Mouse (Mus musculus) heart, postnatal 4 days (tissue): Measurements from ENCODE around the gene Galntl5. TPM values are rescaled to one million over a fixed set of nuclear protein-coding genes. Genes with fewer than 3 reads are reported as not detected.
"Not testable (repeated sequence)": the region's sequence is repeated elsewhere in the genome, so short reads cannot be mapped to it uniquely, and the experiment has no call there.

Source experiments
- DNase-seq: peaks from one replicate; pipeline ENCODE4 v3.0.0; 2021
- total RNA-seq, 2 experiments: library from RNA; stranded (reverse); gene quantifications; 2 replicates each; pipeline ENCODE4 v1.2.3; 2021

Gene Galntl5
- total RNA-seq = not detected

DNA sequence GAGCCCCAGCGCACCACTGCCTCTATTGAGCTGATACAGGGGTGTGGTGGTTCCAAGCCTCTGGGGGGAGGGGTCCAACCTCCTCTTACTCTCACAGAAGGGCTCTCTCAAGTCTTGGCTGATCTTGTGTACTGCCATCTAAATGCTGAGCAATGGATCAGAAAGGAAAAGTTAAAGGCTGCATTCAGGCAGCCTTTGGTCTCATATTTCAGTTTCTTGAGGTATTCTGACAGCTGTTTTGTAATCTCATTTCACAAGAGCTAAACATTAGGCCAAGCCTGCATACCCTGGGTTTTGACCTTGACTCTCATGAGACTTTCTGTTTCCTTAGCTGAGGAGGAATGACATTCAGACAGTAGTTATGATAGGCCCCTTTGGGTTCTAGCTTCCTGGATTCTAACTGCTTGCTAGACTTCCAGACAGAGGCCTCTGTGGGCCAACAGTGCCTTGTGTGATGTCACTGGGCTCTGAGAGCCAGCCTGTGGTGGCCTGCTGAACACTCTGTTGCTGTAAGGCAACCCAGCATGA, at the start of gene Galntl5:
TSS of gene Galntl5 (plus strand) at position 457 of the 528 bp plus-strand sequence.
- no peak for DNase-seq

DNA sequence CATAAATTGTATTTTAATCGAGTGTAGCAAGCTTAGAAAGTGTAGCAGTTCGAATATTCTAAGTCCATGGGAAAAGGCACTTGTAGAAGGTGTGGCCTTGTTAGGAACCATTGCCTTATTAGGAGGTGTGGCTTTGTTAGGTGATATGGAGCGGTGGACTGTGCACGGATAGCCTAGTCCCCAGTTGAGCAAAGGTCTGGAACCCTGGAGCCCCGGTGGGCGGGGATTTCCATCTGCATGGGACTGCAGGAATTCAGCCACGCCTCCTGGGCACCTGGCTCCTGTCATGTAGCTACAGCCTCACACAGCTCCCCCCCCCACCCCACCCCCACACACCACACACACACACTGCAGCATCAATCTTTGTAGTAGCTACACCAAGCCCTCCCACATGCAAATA, 34.6 kb upstream of the Galntl5 start:
- DNase-seq = no peak

DNA sequence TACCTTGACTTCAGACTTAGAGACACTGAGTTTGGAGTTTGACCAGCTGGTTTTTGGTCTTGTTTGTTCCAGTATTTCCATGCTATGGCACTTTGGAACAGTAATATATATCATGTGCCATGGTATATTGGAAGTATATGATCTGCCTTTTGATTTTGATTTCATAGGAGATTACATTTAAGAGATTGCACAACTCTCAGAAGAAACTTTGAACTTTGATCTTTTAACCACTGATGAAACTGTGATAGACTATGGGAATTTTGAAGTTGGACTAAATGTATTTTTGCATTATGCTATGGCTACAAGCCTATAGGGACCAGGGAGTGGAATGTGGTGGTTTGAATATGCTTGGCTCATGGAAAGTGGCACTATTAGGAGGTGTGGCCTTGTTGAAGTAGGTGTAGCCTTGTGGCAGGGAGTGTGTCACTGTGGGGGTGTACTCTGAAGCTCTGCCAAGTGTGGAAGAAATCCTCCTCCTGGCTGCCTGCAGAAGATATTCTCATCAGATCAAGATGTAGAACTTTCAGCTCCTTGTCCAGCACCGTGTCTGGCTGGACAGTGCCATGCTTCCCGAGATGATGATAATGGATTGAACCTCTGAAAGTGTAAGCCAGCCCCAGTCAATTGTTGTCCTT, 31.8 kb upstream of the Galntl5 start:
- no peak for DNase-seq

DNA sequence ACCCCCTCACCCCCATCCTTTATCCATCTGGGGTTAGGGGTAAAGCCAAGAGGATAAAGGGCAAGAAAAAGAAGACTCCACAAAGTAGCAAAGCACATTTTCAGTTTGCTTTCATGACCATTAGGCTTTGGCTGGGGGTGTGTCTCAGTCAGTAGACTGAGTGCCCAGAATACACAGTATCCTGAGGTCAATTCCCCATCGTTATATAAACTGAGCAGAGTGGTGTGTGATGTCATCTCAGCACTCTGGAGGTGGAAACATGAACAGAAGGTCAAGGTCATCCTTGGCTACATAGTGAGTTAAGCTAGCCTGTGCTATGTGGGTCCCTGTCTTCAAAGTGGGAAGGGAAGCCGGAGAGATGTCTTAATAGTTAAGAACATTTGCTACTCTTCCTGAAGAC, 27.8 kb upstream of the Galntl5 start:
- DNase-seq = no peak

DNA sequence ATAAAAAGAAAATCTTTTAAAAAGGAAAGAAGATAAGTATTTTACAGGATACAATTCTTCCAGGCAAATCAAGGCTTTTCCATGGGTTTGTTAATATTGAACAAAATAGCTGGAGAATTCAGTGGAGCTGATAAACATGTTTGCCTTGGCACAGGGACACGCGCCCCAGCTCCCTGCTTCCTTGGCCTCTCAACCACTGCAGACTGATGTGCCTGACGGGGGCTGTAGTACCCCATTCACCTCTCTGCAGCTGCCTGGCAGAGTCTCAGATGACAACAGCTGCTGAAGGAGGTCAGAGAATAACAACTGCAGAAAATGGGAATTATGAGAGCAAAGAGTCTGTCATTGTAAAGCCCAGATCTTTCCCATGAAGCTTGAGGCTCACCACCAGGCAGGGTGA, 27.3 kb upstream of the Galntl5 start:
- DNase-seq = peak; percentile 14

DNA sequence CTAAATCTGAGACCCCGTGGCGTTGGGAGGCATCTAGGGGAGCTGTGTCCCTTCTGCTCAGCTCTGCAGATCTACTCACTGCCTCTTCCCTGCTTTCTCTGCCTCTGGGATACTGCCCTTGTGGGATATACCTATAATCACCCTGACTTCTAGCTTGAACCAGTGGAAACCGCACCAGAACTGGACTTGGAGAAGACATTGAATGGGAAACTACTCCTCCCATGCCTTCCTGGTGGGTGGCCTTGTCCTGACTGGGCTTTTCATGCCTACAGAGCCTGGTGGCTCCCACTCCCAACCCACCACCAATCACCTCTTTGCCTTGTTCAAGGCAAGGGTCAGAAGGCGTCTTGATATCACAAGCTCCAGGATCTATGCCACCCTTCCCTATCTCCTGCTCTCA, 26.4 kb upstream of the Galntl5 start:
- no peak for DNase-seq

DNA sequence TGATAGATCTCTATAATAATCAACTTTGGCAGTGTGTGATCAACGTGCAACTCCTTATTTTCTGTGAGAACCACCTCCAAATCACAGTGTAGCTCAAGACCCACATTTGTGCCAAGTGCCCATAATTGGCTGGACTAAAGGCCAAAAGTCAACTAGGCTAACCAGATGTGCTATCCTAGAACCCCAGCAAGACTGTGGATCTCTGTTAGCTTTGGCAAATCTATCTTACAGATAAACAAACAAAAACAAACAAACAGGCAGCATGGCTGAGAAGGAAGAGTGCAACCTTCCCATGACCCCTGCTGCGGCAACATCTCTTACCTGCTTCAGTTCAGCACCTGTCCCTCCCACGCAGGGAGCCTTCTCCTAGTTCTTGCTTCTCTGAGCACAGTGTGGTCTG, 25.9 kb upstream of the Galntl5 start:
- no peak for DNase-seq

DNA sequence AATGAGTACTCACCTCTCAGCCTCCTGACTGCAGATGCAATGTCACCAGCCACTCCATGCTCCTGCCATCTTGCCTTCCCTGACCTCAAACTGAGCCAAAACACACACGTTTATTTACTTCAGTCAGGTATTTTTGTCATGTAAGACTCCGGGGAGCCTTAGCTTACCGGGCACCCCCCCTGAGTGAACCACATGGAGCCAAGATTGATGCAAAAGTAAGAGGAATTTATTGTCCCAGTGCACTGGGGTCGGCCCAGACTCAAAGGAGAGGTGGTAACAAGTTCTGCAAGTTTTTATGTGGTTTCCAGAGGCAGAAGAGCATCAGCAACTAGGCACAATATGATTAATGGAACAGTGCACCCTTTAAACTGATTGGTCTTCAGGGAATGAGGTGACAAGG, 24.1 kb upstream of the Galntl5 start:
- no peak for DNase-seq

DNA sequence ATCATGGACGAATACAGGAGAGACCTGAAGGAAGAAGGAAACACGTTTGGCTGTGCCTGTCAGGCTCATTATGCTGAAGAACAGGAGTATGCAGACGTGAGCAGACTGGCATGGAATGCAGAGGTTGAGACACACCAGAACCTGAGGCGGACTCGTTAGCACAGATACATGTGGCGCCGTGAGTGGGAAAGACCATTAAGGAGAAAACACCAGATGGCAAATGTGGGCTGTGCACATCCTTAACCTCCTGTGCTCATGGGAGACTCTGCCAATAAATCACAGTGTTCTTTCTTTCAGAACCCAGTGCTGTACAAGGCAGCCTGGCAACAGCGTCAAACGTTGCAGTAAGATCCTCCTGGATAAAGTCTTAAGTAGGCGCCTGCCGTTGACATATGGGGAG, 20.7 kb upstream of the Galntl5 start:
- DNase-seq = no peak

DNA sequence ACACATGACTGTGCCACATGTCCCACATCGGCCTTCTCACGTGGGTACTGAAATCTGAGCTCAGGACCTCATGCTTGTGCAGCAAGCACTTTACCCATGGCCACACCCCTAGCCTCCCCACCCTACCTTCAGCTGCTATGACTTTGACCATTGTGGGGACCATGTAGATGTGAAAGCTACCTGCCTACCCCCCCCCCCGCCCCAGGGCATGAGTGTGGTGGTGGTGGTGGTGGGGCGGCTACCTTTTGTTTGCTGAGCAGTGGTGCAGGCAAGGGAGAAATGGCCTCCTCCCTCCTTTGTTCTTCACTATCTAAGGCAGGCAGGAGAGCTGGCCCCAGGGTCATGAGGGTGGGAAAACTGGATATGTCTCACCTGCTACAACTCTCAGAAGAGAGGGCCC, 18.3 kb upstream of the Galntl5 start:
- no peak for DNase-seq

DNA sequence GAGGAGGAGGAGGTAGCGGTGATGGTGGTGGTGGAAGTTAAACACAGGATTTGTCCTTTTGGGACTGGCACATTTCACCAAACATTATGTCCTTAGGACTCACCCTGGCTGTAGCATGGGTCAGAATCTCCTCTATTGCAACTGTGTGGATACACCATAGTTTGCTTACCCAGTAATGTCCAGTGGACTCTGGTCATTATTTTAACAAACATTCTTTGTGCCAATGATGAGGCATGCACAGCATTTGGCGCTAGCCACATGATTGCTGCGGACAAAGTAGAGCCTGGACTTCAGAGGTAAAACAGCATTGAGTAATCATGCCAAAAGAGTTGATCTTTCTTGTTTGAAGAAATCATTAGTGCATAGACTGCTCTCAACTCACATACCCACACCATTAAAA, 17.3 kb upstream of the Galntl5 start:
- no peak for DNase-seq

DNA sequence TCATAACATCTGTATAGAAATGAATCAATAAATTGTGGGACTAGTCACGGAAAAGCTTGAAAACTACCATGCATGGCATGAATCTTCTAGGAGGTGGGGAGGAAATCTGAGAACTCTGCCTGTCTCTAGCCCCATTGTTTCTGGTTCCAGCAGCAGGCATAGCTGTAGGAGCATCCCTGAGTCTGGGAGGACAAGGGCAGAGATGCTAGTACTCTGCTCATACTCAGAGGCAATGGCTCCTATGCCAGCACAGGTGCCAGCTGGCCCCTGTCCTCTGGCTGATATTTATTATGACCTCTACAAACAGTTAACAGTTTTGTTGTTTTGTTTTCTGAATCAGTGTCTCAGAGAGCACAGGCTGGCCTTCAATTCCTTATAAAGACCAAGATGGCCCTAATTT, 16.9 kb upstream of the Galntl5 start:
- DNase-seq = no peak

DNA sequence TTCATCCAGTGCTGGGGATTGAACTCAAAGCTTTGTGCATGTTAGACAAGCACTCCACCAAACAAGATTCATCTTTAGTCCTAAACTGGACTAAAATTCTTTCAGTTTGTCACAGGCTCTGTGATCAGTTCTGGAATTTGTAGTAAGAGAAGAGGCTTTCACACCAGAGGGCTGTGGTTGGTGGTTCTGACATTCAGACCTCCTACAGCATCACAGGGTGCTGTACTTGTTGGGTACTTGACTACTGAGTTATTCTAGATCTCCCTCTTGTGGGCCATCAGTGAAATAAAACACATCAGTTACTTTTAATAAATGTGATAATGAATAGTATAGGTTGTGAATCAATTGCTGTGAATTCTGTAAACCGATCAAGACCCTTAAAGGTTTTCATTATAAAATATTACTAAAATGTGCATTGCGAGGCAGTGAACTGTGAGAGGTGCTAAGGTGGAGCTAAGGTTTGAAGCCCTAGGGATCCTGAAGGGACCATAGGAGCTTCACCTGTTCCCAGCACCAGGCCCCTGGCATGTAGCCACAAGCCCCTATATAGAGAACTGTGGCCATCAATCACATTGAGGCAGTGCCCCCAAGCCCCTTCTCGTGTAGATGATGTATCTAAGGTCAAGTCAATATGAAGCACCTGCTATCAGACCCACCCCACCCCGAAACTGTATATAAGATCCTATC, 16.0 kb upstream of the Galntl5 start:
- DNase-seq = no peak

DNA sequence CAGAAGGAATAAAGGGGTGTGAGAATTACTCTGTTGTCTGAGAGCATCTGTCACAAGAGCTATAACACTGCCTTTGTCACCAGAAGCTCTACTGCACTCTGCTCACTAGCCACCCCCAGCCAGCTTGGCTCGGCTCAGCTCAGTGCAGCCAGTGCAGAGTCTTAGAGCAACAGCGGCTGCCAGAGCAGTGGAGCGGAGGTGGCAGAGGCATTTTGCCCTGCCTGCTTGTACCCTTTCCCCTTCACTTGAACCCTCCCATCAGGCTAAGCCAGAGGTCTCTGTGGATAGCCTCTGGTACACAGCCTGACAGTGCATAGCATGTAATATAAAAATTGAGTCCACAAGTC, 15.5 kb upstream of the Galntl5 start:
- no peak for DNase-seq

DNA sequence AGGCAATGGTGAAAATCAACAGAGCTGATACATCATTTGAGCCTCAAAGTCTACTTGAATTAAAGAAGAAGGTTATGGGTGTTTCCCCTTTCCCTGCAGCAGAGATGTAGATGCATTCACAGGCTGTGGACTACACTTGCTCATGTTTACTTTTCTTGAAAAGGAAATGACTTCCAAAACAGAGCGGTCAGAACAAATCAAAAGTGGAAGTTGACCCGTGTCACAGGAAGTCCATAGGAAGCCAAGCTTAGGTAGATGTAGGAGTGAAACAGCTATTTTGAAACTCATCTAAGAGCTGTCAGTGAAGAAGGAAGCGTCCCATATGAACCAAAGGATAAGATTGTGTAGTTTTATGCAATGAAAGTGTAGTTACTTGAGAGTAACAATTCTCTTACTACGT, 14.6 kb upstream of the Galntl5 start:
- DNase-seq = no peak

DNA sequence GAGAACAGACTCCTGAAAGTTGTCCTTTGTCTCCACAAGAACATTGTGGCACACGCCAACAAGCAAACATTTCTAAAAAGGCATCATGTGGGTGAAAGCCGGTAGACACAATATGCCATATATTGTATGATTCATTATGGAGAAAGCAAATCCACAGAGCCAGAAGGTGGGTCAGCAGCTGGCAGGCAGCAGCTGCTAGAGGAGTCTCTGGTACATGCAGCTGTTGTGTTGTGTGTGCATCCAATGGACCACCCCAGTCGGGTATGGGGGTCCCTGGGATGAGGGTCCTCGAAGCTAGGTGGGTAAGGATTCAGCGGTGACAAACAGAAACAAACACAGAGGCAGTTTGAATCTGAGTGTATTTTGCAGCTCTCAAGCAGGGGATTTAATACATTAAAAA, 3.3 kb upstream of the Galntl5 start:
- DNase-seq = not testable (repeated sequence)

DNA sequence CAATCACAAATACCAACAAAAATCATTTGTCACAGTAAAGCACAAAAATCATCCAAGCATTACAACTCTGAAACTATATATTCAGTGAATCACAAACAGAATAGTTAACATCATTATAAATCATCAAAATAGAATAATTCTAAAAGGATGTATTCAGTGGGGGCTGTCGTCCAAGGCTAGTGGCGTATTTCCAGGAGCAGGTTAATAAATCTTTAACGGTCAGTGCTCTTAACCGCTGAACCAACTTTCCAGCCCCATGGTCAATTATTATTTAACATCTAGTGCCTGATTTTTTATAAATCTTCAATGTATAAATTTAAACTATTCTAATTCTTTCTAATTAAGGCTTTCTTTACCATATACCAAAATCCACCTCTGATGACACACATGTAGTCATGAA, 2.7 kb upstream of the Galntl5 start:
- not testable (repeated sequence) for DNase-seq

DNA sequence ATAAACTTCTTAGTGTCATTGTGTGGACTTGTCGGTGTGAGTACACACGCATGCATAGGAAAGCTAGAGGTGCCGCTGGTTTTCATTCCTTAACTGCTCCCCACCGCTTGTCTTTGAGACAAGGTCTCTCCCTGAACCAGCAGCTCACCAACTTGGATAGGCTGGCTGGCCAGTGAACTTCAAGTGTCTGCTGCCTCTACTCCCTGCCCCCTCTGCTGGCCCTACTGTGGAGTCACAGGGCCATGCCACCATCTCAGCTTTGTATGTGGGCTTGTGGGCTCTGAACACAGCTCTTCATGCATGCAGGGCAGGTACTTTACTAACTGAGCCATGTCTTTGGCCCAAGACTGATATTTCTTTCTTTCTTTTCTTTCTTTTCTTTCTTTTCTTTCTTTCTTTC, 2.0 kb upstream of the Galntl5 start:
- no peak for DNase-seq

DNA sequence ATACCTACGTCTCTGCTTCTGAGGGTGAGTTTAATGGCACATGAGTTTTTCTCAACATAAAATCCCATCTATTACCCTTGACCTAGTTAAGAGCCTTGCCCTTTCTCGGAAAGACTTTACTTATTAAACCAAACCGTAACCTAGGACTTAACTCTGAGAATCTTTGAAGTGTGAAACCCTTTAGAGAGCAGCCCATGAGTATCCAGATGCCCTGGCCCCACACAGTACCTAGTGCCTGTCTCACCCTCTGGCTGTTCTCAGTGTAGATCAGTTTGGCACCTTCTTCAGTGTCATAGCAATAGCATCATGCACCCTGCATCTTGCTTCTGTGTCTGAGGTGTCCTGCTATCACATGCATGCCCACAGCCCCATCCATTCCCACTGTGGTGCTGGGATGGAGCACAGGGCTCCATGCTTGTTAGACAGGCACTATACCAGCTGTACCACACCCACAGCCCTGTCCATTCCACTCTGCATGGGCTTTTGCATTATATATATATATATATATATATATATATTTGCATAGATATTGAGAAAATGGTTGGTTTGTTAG, 1.2 kb upstream of the Galntl5 start:
- DNase-seq = no peak

DNA sequence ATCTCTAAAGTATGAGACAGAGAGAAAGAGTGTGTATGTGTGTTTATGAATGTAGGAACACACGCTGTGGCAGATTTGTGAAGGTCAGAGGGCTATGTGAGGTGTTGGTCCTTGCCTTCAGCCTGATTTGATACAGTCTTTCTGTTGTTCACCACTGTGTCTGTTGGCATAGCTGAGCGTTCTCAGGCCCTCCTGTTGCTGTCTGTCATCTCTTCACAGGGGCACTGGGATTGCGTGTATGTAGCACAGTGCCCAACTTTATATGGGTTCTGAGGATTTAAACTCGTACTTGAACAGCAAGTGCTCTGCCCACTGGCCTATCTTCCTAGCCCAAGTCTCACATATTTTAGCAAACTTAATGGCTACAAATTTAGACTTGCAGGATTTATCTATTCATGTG, 2.3 kb downstream of the Galntl5 start:
- no peak for DNase-seq

DNA sequence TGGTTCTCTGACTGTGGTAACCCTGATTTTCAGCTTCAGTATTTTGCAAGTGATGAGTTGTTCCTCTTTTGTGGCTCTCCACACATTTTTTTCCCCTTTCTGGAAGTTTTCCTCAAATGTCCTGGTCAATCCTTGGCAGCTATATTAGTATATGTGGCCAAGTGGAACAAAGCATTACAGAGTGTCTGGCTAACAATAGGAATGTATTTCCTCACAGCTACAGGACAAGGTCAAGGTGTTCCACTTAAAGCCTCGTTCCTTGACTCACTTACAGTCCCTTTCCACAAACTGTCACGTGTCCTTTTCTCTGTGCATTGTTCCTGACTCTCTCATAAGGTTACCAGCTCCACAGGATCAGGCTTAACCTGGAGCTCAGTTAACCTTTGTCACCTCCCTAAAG, 3.3 kb downstream of the Galntl5 start:
- DNase-seq = no peak

DNA sequence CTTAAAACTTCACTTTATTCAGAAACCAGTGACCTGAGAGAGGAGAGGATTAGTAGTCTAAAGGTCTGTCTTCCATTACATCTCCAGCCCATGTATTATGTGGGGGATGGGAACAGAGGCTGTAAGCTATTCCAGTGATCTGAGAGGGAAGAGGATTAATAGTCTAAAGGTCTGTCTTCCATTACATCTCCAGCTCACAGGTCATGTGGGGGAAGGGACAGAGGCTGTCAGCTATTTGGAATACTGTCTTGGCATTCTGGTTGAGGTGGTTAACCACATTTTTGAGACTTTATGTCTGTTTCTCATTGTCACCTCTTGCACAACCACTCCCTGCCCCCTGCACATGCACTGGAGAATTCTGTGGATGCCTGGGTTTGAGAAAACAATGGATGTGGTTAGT, 6.5 kb downstream of the Galntl5 start:
- no peak for DNase-seq

DNA sequence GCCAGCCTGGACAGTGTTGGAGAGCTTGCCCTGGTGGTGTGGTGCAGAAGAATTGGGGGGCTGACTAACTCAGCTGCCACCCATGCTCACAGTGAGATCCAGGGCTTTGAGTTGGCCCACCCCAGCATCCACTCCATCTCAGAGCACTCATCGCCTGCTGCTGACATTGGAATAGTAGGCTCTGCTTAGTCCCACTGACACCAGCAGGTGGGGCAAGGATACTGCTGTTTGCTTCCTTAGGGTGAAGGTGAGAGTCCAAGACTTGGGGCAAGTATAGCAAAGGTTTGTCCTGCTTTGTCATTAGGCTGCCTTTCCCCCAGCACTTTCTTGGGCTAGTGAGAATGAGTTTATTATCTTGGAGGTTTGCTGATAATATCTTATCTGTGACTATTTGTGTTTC, 7.5 kb downstream of the Galntl5 start:
- DNase-seq = peak; percentile 45

DNA sequence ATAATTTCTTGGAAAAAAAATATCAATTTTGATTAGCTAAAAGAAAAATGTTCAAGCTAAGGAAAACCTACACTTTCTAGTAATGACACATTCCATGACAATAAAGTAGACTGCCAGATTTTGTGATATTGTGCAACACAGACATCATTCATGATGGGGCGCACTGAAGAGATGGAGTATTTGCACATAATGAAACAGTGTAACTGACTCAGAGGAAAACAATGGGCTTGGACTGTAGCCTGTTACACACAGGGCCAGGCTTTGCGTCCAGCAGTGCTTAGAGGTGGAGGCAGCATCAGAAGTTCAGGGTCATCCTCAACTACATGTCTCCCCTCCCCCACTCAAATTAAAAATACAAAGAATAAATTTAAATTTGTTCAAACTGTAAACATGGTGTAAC, 9.3 kb downstream of the Galntl5 start:
- no peak for DNase-seq
